In genomic region chr4:117493161-117493568, GRCm38 (mm10) we compare ENCODE assay signal across 8 mouse cellular contexts. TPM values are rescaled to one million over a fixed set of nuclear protein-coding genes. Genes with fewer than 3 reads are reported as not detected.
DNase-seq lines count a peak whose midpoint lies in the region; ATAC-seq and TF ChIP-seq lines count a peak whose summit lies in the region.

No protein-coding gene starts in this region.

- H3K4me1 ChIP-seq in cerebellum, adult 2 months (ENCODE audit: control insufficient read depth, insufficient read depth, low read length) = no peaks in the 10 kb centered on the region
- H3K4me1 ChIP-seq in heart, embryonic 16.5 days (ENCODE audit: control insufficient read depth, insufficient read depth, low read length) = peaks cover 23% of the 10 kb centered on the region
- peaks cover 12% of the 10 kb centered on the region; the same call in 1 of the 2 replicates for H3K4me1 ChIP-seq in limb, embryonic 11.5 days (ENCODE audit: control insufficient read depth, insufficient read depth, low read length)
- H3K4me1 ChIP-seq in neural tube, embryonic 12.5 days = peaks cover 35% of the 10 kb centered on the region

- H3K4me2 ChIP-seq in heart, embryonic 16.5 days (ENCODE audit: low read depth, low read length) = peak overlapping the region; percentile 97
- peak overlapping the region; percentile 92 for H3K4me2 ChIP-seq in limb, embryonic 11.5 days (ENCODE audit: low read depth, severe bottlenecking)
- peak overlapping the region; percentile 67 for H3K4me2 ChIP-seq in neural tube, embryonic 12.5 days (replicated peaks)

- H3K9ac ChIP-seq in heart, embryonic 16.5 days (ENCODE audit: low read length) = peak overlapping the region; percentile 17; the same call in 1 of the 2 replicates
- H3K9ac ChIP-seq in limb, embryonic 11.5 days (ENCODE audit: low read length) = 0 out of 2 replicates have a peak overlapping the region, but pooled peaks have one; percentile 35
- H3K9ac ChIP-seq in neural tube, embryonic 12.5 days = peak overlapping the region; percentile 29; the same call in 1 of the 2 replicates

- no peak for ATAC-seq in heart, embryonic 16.5 days (replicated peaks; ENCODE audit: extremely low read depth, insufficient read depth, low FRiP score)
- ATAC-seq in limb, embryonic 11.5 days (ENCODE audit: insufficient number of reproducible peaks, low FRiP score, low TSS enrichment, low read depth) = no peak
- ATAC-seq in neural tube, embryonic 12.5 days (ENCODE audit: low FRiP score, low read depth) = no peak
- ATAC-seq in granulocyte monocyte progenitor cell, adult 5-6 weeks (replicated peaks; ENCODE audit: poor library complexity, severe bottlenecking) = no peak

- H3K4me3 ChIP-seq in cerebellum, adult 2 months (replicated peaks; ENCODE audit: insufficient read depth, low read depth, low read length) = no peak overlapping the region
- peak overlapping the region; percentile 32 for H3K4me3 ChIP-seq in heart, embryonic 16.5 days (ENCODE audit: low read length)
- peak overlapping the region; percentile 63 for H3K4me3 ChIP-seq in limb, embryonic 11.5 days (ENCODE audit: low read depth, low read length)
- peak overlapping the region; percentile 23; the same call in 1 of the 2 replicates for H3K4me3 ChIP-seq in neural tube, embryonic 12.5 days

- no peak for TF ChIP-seq CTCF in cerebellum, adult 2 months (IDR thresholded peaks at IDR 0.05; ENCODE audit: borderline replicate concordance, insufficient read depth, low read depth, low read length)

- DNase-seq in cerebellum, adult 2 months = peak; percentile 9 to 35
- no peak for DNase-seq in cerebellum, adult 11-12 months
- DNase-seq in ovary, postnatal 36 days (ENCODE audit: low spot score) = peak; percentile 30
- no peak for DNase-seq in ovary, postnatal 14 days (ENCODE audit: low spot score)
- peak; percentile 70 for DNase-seq in limb, embryonic 11.5 days (ENCODE audit: low spot score)

- H3K9me3 ChIP-seq in heart, embryonic 16.5 days (replicated peaks; ENCODE audit: control insufficient read depth, low read length) = no peaks in the 10 kb centered on the region
- H3K9me3 ChIP-seq in limb, embryonic 11.5 days (ENCODE audit: control insufficient read depth, low read length) = no peaks in the 10 kb centered on the region
- H3K9me3 ChIP-seq in neural tube, embryonic 12.5 days = no peaks in the 10 kb centered on the region

- no peaks in the 10 kb centered on the region for H3K36me3 ChIP-seq in heart, embryonic 16.5 days (ENCODE audit: control insufficient read depth, insufficient read depth)
- H3K36me3 ChIP-seq in limb, embryonic 11.5 days (ENCODE audit: control insufficient read depth, insufficient read depth, low read length) = no peaks in the 10 kb centered on the region
- no peaks in the 10 kb centered on the region for H3K36me3 ChIP-seq in neural tube, embryonic 12.5 days

- peaks cover 10% of the 10 kb centered on the region for H3K27me3 ChIP-seq in cerebellum, adult 2 months (ENCODE audit: control insufficient read depth, insufficient read depth, low read length)
- H3K27me3 ChIP-seq in heart, embryonic 16.5 days (ENCODE audit: control insufficient read depth, insufficient read depth, low read length) = peaks cover 53% of the 10 kb centered on the region
- H3K27me3 ChIP-seq in limb, embryonic 11.5 days (ENCODE audit: control insufficient read depth, insufficient read depth, low read length) = peaks cover 16% of the 10 kb centered on the region
- peaks cover 85% of the 10 kb centered on the region for H3K27me3 ChIP-seq in neural tube, embryonic 12.5 days (replicated peaks)

- 9% methylated on average over 17 of the region's 17 CpGs for WGBS in cerebellum, adult 2 months
- WGBS in heart, embryonic 16.5 days = 7% methylated on average over 17 of the region's 17 CpGs
- 2% methylated on average over 17 of the region's 17 CpGs for WGBS in limb, embryonic 11.5 days
- WGBS in neural tube, embryonic 12.5 days = 1% methylated on average over 17 of the region's 17 CpGs

- no peak for TF ChIP-seq POLR2A in cerebellum, adult 2 months (IDR thresholded peaks at IDR 0.05; ENCODE audit: borderline replicate concordance, insufficient read depth, low read length)

- no peak overlapping the region for H3K27ac ChIP-seq in cerebellum, adult 2 months (ENCODE audit: insufficient read depth, low read length)
- no peak overlapping the region for H3K27ac ChIP-seq in heart, embryonic 16.5 days (ENCODE audit: low read length)
- H3K27ac ChIP-seq in limb, embryonic 11.5 days (replicated peaks; ENCODE audit: low read depth, low read length) = no peak overlapping the region
- no peak overlapping the region for H3K27ac ChIP-seq in neural tube, embryonic 12.5 days

RNA-seq across cellular contexts. Expression of gene Rnf220, which starts 3.7 kb away (rescaled TPM):
- polyA plus RNA-seq in cerebellum, adult 2 months (2012; rRNA removed) = 170 and 183 TPM in 2 replicates
- polyA plus RNA-seq in heart, embryonic 16.5 days (2015; fragmentation: Nextera tagmentation; extraction: Ambion mirVana) = 41.5 and 45.4 TPM in 2 replicates
- 69.8 and 78.5 TPM in 2 replicates for polyA plus RNA-seq in limb, embryonic 11.5 days (2014; fragmentation: Nextera tagmentation; extraction: Ambion mirVana)
- 107 and 111 TPM in 2 replicates for polyA plus RNA-seq in neural tube, embryonic 12.5 days (2016; fragmentation: Nextera tagmentation; extraction: Ambion mirVana)
- total RNA-seq in granulocyte monocyte progenitor cell, adult 5-6 weeks (2014; fragmentation: Nextera tagmentation) = 90.2 and 113 TPM in 2 replicates
- total RNA-seq in granulocyte monocyte progenitor cell, adult 5-6 weeks (2017) = 68.2 and 68.3 TPM in 2 replicates

RNA-seq across cellular contexts. Expression of gene Eri3, which starts 57.0 kb away (rescaled TPM):
- polyA plus RNA-seq in cerebellum, adult 2 months (2012; rRNA removed) = 141 and 142 TPM in 2 replicates
- 93.5 and 94.5 TPM in 2 replicates for polyA plus RNA-seq in heart, embryonic 16.5 days (2015; fragmentation: Nextera tagmentation; extraction: Ambion mirVana)
- 140 and 151 TPM in 2 replicates for polyA plus RNA-seq in limb, embryonic 11.5 days (2014; fragmentation: Nextera tagmentation; extraction: Ambion mirVana)
- polyA plus RNA-seq in neural tube, embryonic 12.5 days (2016; fragmentation: Nextera tagmentation; extraction: Ambion mirVana) = 148 and 162 TPM in 2 replicates
- 103 and 156 TPM in 2 replicates for total RNA-seq in granulocyte monocyte progenitor cell, adult 5-6 weeks (2014; fragmentation: Nextera tagmentation)
- 33.8 and 44.3 TPM in 2 replicates for total RNA-seq in granulocyte monocyte progenitor cell, adult 5-6 weeks (2017)

Comparison
In these comparisons a context has a peak if more than half of its experiments do, and no peak if none do; other contexts are left out.
1. DNase-seq: peak in cerebellum, adult 2 months (2 of 2), ovary, postnatal 36 days (single experiment) and limb, embryonic 11.5 days (single experiment); none in cerebellum, adult 11-12 months (single experiment) and ovary, postnatal 14 days (single experiment).
2. Peak in every context shown above with its lines, with median percentiles within 50 percentile points of each other: H3K4me2 ChIP-seq and H3K9ac ChIP-seq.